Mouse (Mus musculus) G1E-ER4 (cell line): ENCODE measurements around the gene Dync1li1. TPM values are rescaled to one million over a fixed set of nuclear protein-coding genes. Genes with fewer than 3 reads are reported as not detected.

Experiments used
- GATA1 ChIP-seq: IDR thresholded peaks from one replicate; pipeline ENCODE4 v1.8.0; 2012; ENCODE audit warnings: low read length, inconsistent platforms
- polyA plus RNA-seq: library from polyadenylated mRNA; stranded (reverse); fragments of >175 nt; gene quantifications from 2 replicates; pipeline ENCODE4 v1.2.3, GENCODE M21; 2012

Dync1li1 gene
- polyA plus RNA-seq: 30.2 and 38.4 TPM in 2 replicates

DNA sequence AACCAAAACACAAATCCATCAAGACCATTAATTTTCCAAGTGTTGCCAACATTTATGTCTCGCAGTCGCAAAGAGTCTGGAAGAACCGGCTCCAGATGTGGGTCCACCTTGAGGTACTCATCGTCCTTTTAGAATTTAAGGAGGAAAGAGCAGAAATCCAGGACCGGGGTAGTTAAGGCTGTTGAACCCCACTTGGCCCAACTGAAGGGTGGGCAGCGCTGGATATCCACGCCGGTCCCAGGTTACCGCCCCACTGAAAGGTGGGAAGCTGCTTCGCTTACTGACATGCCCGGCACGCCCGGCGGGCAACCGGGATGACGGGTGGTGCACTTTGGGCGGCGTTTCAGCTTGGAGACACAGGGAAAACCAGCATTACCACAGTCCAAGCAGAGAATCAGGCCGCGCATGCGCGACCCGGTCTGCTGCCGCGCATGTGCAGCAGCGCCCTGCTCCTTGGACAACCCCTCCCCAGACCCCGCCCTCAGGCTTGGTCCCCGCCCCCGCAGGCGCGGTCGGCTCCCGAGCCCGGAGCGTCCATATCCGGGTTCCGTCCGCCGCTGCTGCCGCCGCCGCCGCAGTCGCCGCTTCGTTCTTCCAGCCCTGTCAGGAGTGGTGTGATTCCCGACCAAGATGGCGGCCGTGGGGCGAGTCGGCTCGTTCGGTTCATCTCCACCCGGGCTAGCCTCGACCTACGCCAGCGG lies at the start of gene Dync1li1:
Dync1li1 (plus strand) TSS at position 539 of the 701 bp plus-strand sequence.
- no peak for TF ChIP-seq GATA1

GRCm38 (mm10) chr9:114639186-114639748 lies 49.3 kb upstream of the Dync1li1 start:
- no peak for TF ChIP-seq GATA1

DNA sequence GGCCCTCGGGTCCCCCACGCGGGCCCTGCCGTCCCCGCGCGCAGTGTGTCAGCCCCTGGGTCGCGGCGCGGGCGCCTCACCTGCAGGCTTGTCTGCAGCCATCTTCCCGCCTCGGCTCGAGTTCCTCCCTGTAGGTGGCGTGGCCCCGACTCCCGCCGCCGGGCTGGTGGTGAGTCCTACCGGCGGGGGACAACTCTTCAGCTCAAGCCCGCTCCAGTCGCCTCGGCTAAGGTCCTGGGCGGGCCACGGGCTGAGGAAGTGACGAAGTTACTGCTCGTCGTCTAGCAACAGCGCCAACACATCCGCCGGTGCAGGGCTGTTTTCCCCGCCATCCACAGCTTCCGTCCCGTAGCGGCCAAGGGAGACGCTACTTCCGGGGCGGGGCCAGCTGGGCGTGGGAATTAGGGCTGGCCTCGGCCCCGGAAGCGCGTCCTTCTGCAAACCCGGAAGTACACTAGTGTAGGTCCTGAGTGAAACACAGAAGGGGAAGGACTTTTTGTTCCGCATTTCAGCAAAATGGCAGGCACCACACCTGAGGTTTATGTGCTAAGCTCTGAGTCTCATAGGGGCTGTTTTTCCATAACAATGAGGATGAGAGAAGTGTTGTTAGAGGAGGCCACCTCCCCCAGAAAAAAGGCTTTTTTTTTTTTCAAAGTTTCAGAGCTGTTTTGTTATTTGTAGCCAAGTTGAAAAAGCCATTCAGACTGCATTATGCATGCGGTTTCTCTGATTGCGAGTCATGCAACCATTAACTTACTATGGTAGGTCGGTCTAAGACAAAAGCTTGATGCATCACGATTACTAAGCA lies 48.5 kb upstream of the Dync1li1 start, which contains the start of gene Cnot10:
Cnot10 (minus strand) TSS at position 346 of the 808 bp plus-strand sequence.
- no peak for TF ChIP-seq GATA1

DNA sequence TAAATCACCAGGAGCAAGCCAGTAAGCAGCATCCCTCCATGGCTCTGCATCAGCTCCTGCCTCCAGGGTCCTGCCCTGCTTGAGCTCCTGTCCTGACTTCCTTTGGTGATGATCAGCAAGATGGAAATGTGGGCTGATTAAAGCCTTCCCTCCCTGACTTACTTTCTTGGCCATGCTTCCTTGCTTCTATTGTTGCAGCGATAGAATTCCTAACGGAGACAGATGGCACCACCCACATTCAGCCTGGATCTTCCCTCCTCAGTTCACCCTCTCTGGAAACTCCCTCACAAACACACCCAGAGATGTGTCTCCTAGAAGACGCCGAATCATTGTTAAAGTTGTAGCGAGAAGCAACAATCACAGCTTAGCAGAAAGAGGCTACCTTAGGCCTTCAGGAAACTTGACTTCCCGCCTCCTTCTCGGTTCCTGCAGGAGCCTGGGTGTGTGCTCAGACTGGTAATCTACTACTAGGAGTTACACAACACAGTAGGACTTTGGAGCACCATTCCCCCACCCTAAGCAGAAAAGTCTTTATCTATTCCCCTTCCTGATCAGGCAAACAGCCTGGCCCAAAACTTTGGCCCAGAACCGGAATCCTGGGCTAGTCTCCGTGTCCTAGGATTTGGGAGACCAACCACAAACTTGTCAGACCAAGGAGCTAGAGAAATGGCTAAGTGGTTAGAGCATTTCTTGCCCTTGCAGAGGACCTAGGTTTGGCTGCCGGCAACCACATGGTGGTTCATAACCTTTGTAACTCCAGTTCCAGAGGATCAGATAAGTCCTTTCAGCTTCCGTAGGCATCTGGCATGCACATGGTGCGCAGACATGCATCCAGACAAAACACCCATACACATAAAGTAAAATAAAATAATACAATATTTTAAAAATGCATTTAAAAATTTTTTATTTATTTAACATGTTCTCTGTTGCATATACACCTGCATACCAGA lies 41.8 kb upstream of the Dync1li1 start:
- TF ChIP-seq GATA1: no peak

- no peak for TF ChIP-seq GATA1
Measured at GRCm38 (mm10) chr9:114647506-114648432, 40.8 kb upstream of the Dync1li1 start.

DNA sequence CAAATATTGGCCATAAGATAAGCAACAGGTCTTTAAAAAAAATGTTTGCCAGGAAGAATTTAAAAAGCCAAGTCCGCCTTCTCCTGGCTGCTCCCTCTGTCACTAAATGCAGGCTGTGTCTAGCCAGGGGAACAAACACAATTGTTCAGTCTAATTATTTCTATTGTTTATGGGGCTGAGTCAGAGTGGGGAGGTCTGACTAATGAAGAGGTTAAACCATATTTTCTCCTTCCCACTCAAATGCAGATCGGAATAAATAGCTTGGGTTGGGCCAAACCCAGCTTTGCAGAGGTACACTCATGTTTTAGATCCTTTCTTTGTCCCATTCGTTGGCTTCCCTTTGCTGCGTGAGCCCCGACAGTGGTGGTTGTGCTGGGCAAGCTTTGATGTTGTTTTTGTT lies 39.2 kb upstream of the Dync1li1 start:
- TF ChIP-seq GATA1: no peak

GRCm38 (mm10) chr9:114650938-114651634 lies 37.5 kb upstream of the Dync1li1 start:
- TF ChIP-seq GATA1: no peak

DNA sequence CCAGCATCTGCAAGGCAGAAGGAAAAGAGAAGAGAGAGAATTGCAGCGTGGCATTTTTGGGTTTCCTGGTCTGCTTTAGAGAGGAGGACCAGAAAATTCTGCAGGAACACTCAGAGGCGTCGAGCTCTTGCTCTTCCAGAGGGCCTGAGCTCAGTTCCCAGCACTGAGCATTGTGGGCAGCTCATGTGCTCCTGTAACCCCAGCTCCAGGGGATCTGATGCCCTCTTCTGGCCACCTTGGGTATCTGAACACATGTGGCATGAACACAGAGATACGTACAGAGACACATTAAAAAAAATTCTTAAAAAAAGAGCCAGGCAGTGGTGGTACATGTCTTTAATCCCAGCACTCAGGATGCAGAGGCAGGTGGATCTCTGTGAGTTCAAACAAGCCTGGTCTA lies 33.2 kb upstream of the Dync1li1 start:
- TF ChIP-seq GATA1: no peak

- no peak for TF ChIP-seq GATA1
Measured at GRCm38 (mm10) chr9:114656701-114657100, 31.9 kb upstream of the Dync1li1 start.

DNA sequence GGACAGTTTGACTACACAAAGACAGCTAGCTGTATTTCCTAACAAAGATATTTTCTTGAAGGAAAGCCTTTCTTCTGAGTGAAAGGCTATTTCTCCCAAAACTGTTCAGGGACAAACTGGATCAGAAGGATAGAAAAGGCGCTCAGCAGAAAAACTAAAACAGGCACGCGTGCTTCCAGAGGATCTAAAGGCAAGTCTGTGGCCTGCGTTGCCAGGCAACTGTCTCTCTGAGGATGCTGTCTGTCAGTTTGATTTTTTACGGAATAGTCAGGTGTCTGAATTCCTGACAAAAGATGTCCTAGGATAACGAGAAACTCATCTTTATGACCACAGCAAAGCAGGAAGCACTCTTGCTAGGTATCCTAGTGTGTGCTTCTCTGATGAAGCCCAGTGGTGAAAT lies 28.1 kb upstream of the Dync1li1 start:
- TF ChIP-seq GATA1: no peak

DNA sequence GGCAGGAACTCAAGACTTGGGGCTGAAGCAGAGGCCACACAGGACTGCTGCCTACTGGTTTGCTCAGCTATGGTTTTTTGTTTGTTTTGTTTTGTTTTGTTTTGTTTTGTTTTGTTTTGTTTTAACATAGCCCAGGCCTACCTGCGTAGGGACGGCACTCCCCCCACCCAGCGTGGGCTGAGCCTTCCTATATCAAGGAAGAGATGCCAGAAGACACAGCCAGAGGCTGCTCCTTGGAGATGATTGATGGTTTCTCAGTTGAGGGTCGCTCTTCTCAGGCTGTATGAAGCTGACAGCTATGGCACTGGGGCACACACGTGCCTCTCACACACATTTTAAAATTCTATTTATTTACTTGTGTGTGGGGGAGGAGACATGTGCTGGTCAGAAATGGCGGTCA lies 27.6 kb upstream of the Dync1li1 start:
- no peak for TF ChIP-seq GATA1

DNA sequence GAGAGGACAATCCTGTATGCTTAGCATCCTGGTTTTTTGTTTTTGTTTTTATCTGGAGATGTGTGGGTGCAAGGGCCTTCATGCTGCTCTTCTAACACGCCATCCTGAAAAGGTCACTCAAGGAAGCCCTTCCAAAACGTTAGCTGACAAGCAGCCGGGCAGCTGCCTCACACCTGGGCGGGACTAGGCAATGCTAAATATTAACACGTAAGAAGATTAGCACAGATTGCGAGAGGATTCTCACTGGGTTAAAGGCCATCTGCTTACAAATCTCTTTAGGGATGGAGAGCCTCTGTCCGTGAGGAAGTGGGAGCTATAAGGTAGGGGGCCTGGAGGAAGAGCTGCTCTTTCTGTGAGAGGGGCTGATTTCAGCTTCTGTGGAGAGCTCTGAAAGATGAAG lies 26.6 kb upstream of the Dync1li1 start:
- TF ChIP-seq GATA1: no peak

- TF ChIP-seq GATA1: no peak
Measured at GRCm38 (mm10) chr9:114663782-114664181, 24.8 kb upstream of the Dync1li1 start.

DNA sequence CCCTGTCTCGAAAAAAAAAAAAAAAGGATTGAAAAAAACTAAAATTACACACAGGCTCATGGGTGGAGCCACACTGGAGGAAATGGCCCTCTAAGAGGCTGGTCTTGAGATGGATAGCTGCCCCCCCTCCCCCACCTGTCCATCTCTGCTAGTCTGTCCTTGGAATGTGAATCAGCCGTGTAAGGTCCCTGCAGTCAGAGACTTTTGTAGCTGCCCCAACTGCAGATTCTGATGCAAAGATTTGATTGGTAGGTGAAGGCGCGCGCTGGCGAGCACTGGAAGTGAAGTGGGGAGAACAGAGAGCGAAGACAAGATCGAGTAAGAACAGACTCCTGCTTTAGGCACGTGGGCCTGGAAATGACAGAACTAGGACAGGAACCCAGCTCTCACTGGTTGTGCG lies 21.7 kb upstream of the Dync1li1 start:
- no peak for TF ChIP-seq GATA1
